Mouse (Mus musculus) midbrain, postnatal 0 days (tissue): Measurements from ENCODE around the gene Prickle1. TPM values are rescaled to one million over a fixed set of nuclear protein-coding genes. Genes with fewer than 3 reads are reported as not detected.

Experiments
- ATAC-seq: fragments of 200-750 bp; cut with Nextera tagmentation; 2 replicates; pipeline ENCODE4 v1.8.0; 2017; ENCODE audit warnings: moderate number of reproducible peaks, mild to moderate bottlenecking, moderate TSS enrichment, moderate library complexity; ENCODE audit not compliant: low FRiP score
- DNase-seq: peaks from one replicate; pipeline ENCODE4 v3.0.0-alpha.2; 2015; ENCODE audit warnings: low spot score
- H3K27ac ChIP-seq: fragments of 300-500 bp; sonication (generic); 2 replicates; pipeline ENCODE4 v1.5.1; 2014; ENCODE audit warnings: low read depth, mild to moderate bottlenecking, low read length, mixed read lengths
- H3K27me3 ChIP-seq: fragments of 300-500 bp; sonication (generic); 2 replicates; pipeline ENCODE4 v1.6.1; 2014; ENCODE audit warnings: low read length, control low read depth, mixed read lengths; ENCODE audit not compliant: insufficient read depth
- H3K36me3 ChIP-seq: fragments of 300-500 bp; sonication (generic); 2 replicates; pipeline ENCODE4 v1.6.1; 2014; ENCODE audit warnings: low read length, control low read depth, mixed read lengths; ENCODE audit not compliant: insufficient read depth
- H3K4me1 ChIP-seq: fragments of 300-500 bp; sonication (generic); 2 replicates; pipeline ENCODE4 v1.6.1; 2014; ENCODE audit warnings: mild to moderate bottlenecking, control low read depth, antibody characterized with exemption, low read length, mixed read lengths; ENCODE audit not compliant: insufficient read depth
- H3K4me2 ChIP-seq: fragments of 300-500 bp; sonication (generic); 2 replicates; pipeline ENCODE4 v1.6.1; 2014; ENCODE audit warnings: low read depth, mild to moderate bottlenecking, low read length, mixed read lengths; ENCODE audit not compliant: poor library complexity, severe bottlenecking
- H3K4me3 ChIP-seq: fragments of 300-500 bp; sonication (generic); 2 replicates; pipeline ENCODE4 v1.5.1; 2014; ENCODE audit warnings: low read depth, mild to moderate bottlenecking, low read length, moderate library complexity
- H3K9ac ChIP-seq: fragments of 300-500 bp; sonication (generic); replicated peaks from 2 replicates; pipeline ENCODE4 v1.6.1; 2014; ENCODE audit warnings: mild to moderate bottlenecking, low read length, moderate library complexity, mixed read lengths; ENCODE audit not compliant: poor library complexity, severe bottlenecking
- H3K9me3 ChIP-seq: fragments of 300-500 bp; sonication (generic); 2 replicates; pipeline ENCODE4 v1.6.1; 2016; ENCODE audit warnings: low read length, control low read depth
- CTCF ChIP-seq: IDR thresholded peaks from 2 replicates; pipeline ENCODE4 v1.5.1; 2016; ENCODE audit warnings: antibody characterized with exemption, mild to moderate bottlenecking
- WGBS: fragments of 180-500 bp; shearing (Covaris S2); extraction: QIAGEN DNeasy Blood & Tissue Kit; methylation state at CpG from one replicate; pipeline ENCODE4 v1.1.7; 2014; 5-methylcytosine and 5-hydroxymethylcytosine counted together
- polyA plus RNA-seq: library from polyadenylated mRNA; unstranded; fragments of >200 nt; fragmentation: Nextera tagmentation; extraction: Ambion mirVana; gene quantifications from 2 replicates; pipeline ENCODE4 v1.2.1, GENCODE M21; 2015
- total RNA-seq: library from RNA; depleted of rRNA; stranded (reverse); fragments of >200 nt; gene quantifications from 2 replicates; pipeline ENCODE4 v1.2.3, GENCODE M21; 2014

The Prickle1 gene
- total and polyA plus RNA-seq, 2 experiments from 2014 or later: 13.7 to 16.3 TPM

GRCm38 (mm10) chr15:93536191-93536590, 59.5 kb downstream of the Prickle1 start:
- no peak overlapping the region for H3K4me3 ChIP-seq
- peaks cover 4% of the 10 kb centered on the region; the same call in 1 of the 2 replicates for H3K4me1 ChIP-seq
- no peaks in the 10 kb centered on the region for H3K9me3 ChIP-seq
- H3K27me3 ChIP-seq: no peaks in the 10 kb centered on the region
- no peak for DNase-seq
- H3K4me2 ChIP-seq: no peak overlapping the region
- TF ChIP-seq CTCF: no peak
- H3K36me3 ChIP-seq: no peaks in the 10 kb centered on the region
- ATAC-seq: no peak
- H3K9ac ChIP-seq: no peak overlapping the region
- no peak overlapping the region for H3K27ac ChIP-seq
- WGBS: 82% methylated on average over 4 of the region's 4 CpGs

- Histone ChIP-seq H3K4me2 (no peak overlapping the region), H3K9ac (no peak overlapping the region), H3K9me3 (no peaks in the 10 kb centered on the region), H3K4me3 (no peak overlapping the region), H3K36me3 (no peaks in the 10 kb centered on the region), H3K27ac (no peak overlapping the region), H3K4me1 (peaks cover 4% of the 10 kb centered on the region; the same call in 1 of the 2 replicates), H3K27me3 (no peaks in the 10 kb centered on the region)
- no peak for ATAC-seq
- 68% methylated on average over 3 of the region's 3 CpGs for WGBS
- DNase-seq: no peak
- no peak for TF ChIP-seq CTCF
Observed at GRCm38 (mm10) chr15:93530703-93531032, 65.0 kb downstream of the Prickle1 start.

DNA sequence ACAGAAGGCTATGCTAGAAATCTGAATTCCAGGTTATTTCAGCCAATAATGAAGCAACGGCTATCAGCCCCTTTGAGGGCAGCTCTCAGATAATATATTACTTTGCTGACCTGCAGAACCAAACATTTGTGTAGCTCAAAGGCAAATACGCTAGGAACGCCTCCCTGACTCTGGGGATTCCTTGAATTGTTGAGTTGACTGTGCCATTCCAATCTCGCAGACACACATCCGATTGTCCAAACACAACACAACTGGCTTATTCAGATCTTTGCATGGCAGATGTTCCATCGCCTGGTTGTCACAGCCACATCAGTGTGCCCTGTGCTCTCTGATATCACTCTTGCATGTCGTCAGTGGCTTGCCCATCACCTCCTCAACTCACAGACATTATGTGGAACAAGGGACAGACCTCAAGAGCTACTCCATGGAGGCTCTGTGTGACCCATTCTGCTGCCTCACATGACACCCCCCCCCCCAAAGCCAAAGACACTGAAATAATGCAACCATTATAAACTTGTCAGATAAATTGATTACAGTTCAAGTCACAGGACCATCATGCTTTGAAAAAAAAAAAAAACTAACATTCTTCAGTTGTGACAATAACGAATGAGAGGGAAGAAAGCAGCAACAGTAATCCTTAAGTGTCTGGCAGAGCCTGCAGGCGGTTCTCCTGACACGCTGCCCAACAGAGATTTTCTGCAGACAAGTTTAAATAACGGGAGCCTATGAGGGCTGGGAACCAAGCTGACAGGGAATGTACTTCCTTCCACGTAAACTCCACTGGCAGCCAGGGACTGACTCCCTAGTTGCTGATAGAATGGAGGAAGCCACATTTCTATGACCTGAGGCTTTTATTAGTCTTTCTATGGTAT, 65.6 kb downstream of the Prickle1 start:
- peak; percentile 33 for DNase-seq
- H3K27ac ChIP-seq: no peak overlapping the region
- ATAC-seq: no peak
- no peaks in the 10 kb centered on the region for H3K27me3 ChIP-seq
- no peak overlapping the region for H3K9ac ChIP-seq
- H3K4me2 ChIP-seq: no peak overlapping the region
- TF ChIP-seq CTCF: no peak
- H3K4me1 ChIP-seq: peaks cover 4% of the 10 kb centered on the region; the same call in 1 of the 2 replicates
- H3K4me3 ChIP-seq: no peak overlapping the region
- no peaks in the 10 kb centered on the region for H3K36me3 ChIP-seq
- WGBS: 56% methylated on average over 12 of the region's 12 CpGs
- H3K9me3 ChIP-seq: no peaks in the 10 kb centered on the region

DNA sequence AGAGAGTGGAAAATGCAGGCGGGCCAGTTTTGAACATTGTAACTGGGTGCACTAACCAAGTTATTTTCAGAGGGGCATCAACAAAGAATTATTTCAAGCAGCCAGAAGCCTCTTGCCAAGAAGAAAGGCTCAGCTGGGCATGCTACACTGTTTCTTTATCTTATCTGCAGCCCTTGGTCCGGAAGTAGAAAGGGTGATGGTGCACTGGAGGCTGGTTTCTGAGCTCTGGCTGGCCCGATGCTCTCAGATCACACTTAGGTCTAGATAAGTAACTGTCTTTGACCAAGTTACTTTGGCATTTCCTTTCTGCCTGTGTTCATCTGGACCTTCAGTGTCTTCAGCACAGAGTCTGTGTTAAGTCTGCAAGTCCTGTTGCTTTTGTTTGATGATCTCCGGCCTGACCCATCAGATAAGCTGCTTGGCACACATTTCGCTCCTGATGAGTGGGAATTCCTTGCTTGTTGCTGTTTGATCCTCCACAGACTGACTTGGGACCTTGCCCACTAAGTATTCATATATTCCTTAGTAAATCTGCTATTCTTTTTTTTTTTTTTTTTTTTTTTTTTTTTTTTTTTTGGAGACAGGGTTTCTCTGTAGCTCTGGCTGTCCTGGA, 70.3 kb downstream of the Prickle1 start:
- Histone ChIP-seq H3K4me1 (no peaks in the 10 kb centered on the region), H3K4me3 (no peak overlapping the region), H3K9ac (no peak overlapping the region), H3K27ac (no peak overlapping the region), H3K9me3 (no peaks in the 10 kb centered on the region), H3K27me3 (no peaks in the 10 kb centered on the region), H3K4me2 (no peak overlapping the region), H3K36me3 (no peaks in the 10 kb centered on the region)
- no peak for TF ChIP-seq CTCF
- ATAC-seq (no peak), DNase-seq (no peak)
- 83% methylated on average over 5 of the region's 5 CpGs for WGBS

- Histone ChIP-seq H3K27me3 (no peaks in the 10 kb centered on the region; the same call in 1 of the 2 replicates), H3K9ac (no peak overlapping the region), H3K4me1 (no peaks in the 10 kb centered on the region; the same call in 1 of the 2 replicates), H3K4me2 (no peak overlapping the region), H3K27ac (no peak overlapping the region), H3K4me3 (no peak overlapping the region), H3K9me3 (no peaks in the 10 kb centered on the region), H3K36me3 (no peaks in the 10 kb centered on the region)
- ATAC-seq (no peak), DNase-seq (no peak)
- 55% methylated on average over 3 of the region's 3 CpGs for WGBS
- no peak for TF ChIP-seq CTCF
Observed at GRCm38 (mm10) chr15:93521787-93522180, 73.9 kb downstream of the Prickle1 start.
